Mouse (Mus musculus): Measurements from ENCODE around the gene Rrp12. TPM values are rescaled to one million over a fixed set of nuclear protein-coding genes. Genes with fewer than 3 reads are reported as not detected.

Rrp12 gene
- polyA plus RNA-seq, 1 experiment from 2014 or later: 4.7 TPM

DNA sequence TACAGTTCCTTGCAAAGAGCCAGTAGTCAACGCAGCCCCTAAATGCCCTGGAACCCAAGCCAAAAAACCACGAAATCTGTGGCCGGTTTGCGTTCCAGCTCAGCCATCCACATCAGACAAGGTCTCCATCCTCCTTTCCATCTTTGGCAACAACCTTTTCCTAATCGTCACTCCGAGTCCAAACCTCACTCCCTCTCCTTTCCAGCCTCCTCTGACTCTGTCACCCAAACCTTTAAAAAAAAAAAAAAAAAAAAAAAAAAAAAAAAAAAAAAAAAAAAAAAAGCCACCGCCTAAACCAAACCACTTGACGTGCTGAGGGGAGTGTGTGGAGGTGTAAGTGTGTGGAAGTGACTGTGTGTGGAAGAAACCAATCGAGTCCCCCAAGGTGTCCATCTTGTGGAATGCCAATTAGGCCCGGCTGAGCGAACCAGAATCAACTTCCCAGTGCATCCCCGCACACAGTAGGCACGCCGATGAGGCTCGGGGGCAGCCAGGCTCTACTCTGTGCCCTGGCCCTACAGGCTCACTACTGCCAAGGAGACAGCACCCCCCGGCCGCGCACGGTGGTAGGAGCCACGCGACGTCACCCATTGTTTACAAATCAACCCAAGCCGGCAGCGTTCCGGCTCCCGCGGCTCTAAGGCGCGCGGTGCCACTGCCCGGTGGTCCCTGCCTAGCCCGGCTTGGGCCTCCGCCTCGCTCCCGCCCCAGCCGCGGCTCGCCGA lies 66.4 kb downstream of the Rrp12 start, which contains the start of gene Frat1:
Gene Frat1 (plus strand): TSS at position 590 of the 725 bp plus-strand sequence.
- peak within 1 kb of the TSS; percentile 91 for H3K27ac ChIP-seq (ENCODE audit: low read depth, low read length)
- H3K9me3 ChIP-seq (ENCODE audit: control insufficient read depth): no peaks in the 10 kb centered on the region
- H3K36me3 ChIP-seq (ENCODE audit: control insufficient read depth, insufficient read depth): no peaks in the 10 kb centered on the region
- H3K4me2 ChIP-seq (replicated peaks; ENCODE audit: low read depth): peak within 1 kb of the TSS; percentile 99
- H3K27me3 ChIP-seq (replicated peaks; ENCODE audit: control insufficient read depth, insufficient read depth, low read length): no peaks in the 10 kb centered on the region
- WGBS: under 1% methylated on average over 39 of the region's 39 CpGs
- ATAC-seq: peak; percentile 92
- peak within 1 kb of the TSS; percentile 65 for H3K4me3 ChIP-seq (ENCODE audit: low read depth, low read length)
- 0 out of 2 replicates have a peak, but pooled peaks cover 5% of the 10 kb centered on the region for H3K4me1 ChIP-seq (replicated peaks; ENCODE audit: control insufficient read depth, insufficient read depth, low read length)
- 0 out of 2 replicates have a peak, but pooled peaks have one; percentile 9 for TF ChIP-seq CTCF (IDR thresholded peaks at IDR 0.05; ENCODE audit: low read depth)
- H3K9ac ChIP-seq (ENCODE audit: low read depth, low read length): peak within 1 kb of the TSS; percentile 72

DNA sequence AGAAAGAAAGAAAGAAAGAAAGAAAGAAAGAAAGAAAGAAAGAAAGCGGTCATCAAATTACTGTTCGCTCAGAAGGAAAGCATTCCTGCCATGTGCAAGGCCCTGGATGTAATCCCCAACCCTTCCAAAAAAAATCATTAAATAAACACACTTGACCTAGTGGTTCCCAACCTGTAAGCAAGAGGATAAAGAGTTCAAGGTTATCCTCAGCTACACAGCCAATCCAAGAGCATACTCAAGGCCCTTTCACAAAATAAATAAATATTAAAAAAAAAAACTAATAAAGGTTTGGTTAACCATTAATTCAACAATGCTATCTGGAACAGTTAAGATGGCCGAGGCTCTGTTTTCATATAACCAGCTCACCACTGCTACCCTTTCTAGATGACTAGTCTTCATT lies 67.0 kb downstream of the Rrp12 start:
- H3K36me3 ChIP-seq (ENCODE audit: control insufficient read depth, insufficient read depth): no peaks in the 10 kb centered on the region
- peak overlapping the region; percentile 91; the same call in 1 of the 2 replicates for H3K27ac ChIP-seq (ENCODE audit: low read depth, low read length)
- H3K4me1 ChIP-seq (replicated peaks; ENCODE audit: control insufficient read depth, insufficient read depth, low read length): 0 out of 2 replicates have a peak, but pooled peaks cover 5% of the 10 kb centered on the region
- TF ChIP-seq CTCF (IDR thresholded peaks at IDR 0.05; ENCODE audit: low read depth): no peak
- peak overlapping the region; percentile 99 for H3K4me2 ChIP-seq (replicated peaks; ENCODE audit: low read depth)
- no peak for ATAC-seq
- 58% methylated on average over 3 of the region's 3 CpGs for WGBS
- H3K4me3 ChIP-seq (ENCODE audit: low read depth, low read length): peak overlapping the region; percentile 65
- H3K9me3 ChIP-seq (ENCODE audit: control insufficient read depth): no peaks in the 10 kb centered on the region
- no peaks in the 10 kb centered on the region for H3K27me3 ChIP-seq (replicated peaks; ENCODE audit: control insufficient read depth, insufficient read depth, low read length)
- H3K9ac ChIP-seq (ENCODE audit: low read depth, low read length): no peak overlapping the region

DNA sequence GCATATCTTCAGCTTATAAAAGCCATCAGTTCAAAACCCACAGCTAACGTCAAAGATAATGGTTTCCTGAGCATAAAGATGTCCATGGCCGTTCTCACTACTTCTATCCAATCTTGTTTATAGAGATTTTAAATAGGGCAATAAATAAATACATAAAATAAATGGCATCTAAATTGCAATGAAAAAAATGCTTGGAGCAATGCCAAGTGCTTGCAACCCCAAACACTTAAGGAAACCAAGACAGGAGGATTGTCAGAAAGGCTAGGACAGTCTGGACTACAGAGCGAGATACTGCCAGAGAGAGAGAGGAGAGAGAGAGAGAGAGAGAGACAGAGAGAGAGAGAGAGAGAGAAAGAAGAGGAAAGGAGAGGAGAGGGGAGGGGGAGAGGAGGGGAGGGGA lies 69.4 kb downstream of the Rrp12 start:
- Histone ChIP-seq H3K4me2 (replicated peaks; ENCODE audit: low read depth) (no peak overlapping the region), H3K27ac (ENCODE audit: low read depth, low read length) (no peak overlapping the region), H3K36me3 (ENCODE audit: control insufficient read depth, insufficient read depth) (no peaks in the 10 kb centered on the region), H3K4me3 (ENCODE audit: low read depth, low read length) (no peak overlapping the region), H3K9ac (ENCODE audit: low read depth, low read length) (no peak overlapping the region), H3K27me3 (replicated peaks; ENCODE audit: control insufficient read depth, insufficient read depth, low read length) (no peaks in the 10 kb centered on the region), H3K9me3 (ENCODE audit: control insufficient read depth) (no peaks in the 10 kb centered on the region), H3K4me1 (replicated peaks; ENCODE audit: control insufficient read depth, insufficient read depth, low read length) (0 out of 2 replicates have a peak, but pooled peaks cover 2% of the 10 kb centered on the region)
- no peak for ATAC-seq
- no peak for TF ChIP-seq CTCF (IDR thresholded peaks at IDR 0.05; ENCODE audit: low read depth)
- WGBS: 76% methylated on average over 3 of the region's 3 CpGs

DNA sequence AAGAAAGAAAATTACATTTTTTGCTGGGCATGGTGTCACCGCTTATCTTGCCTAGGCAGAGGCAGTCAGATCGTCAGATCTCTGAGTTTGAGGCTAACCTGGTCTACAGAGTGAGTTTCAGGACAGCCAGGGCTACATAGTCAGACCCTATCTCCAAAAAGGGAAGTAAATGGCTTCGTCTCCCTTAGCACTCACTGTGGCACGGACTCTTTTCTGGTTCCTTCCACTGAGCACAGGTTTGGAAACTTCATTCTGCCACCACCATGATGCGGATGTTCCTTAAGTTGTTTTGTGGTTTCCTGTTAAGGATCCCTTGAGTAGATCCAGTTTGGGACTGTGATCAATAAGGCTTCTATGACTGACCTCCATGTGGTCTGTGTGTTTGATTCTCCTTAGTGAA lies 71.0 kb downstream of the Rrp12 start:
- H3K9ac ChIP-seq (ENCODE audit: low read depth, low read length): no peak overlapping the region
- WGBS: 85% methylated on average over 5 of the region's 5 CpGs
- TF ChIP-seq CTCF (IDR thresholded peaks at IDR 0.05; ENCODE audit: low read depth): no peak
- H3K4me2 ChIP-seq (replicated peaks; ENCODE audit: low read depth): no peak overlapping the region
- no peak for ATAC-seq
- H3K4me3 ChIP-seq (ENCODE audit: low read depth, low read length): no peak overlapping the region
- H3K36me3 ChIP-seq (ENCODE audit: control insufficient read depth, insufficient read depth): no peaks in the 10 kb centered on the region
- H3K27ac ChIP-seq (ENCODE audit: low read depth, low read length): no peak overlapping the region
- no peaks in the 10 kb centered on the region for H3K9me3 ChIP-seq (ENCODE audit: control insufficient read depth)
- no peaks in the 10 kb centered on the region for H3K27me3 ChIP-seq (replicated peaks; ENCODE audit: control insufficient read depth, insufficient read depth, low read length)
- no peaks in the 10 kb centered on the region for H3K4me1 ChIP-seq (replicated peaks; ENCODE audit: control insufficient read depth, insufficient read depth, low read length)

DNA sequence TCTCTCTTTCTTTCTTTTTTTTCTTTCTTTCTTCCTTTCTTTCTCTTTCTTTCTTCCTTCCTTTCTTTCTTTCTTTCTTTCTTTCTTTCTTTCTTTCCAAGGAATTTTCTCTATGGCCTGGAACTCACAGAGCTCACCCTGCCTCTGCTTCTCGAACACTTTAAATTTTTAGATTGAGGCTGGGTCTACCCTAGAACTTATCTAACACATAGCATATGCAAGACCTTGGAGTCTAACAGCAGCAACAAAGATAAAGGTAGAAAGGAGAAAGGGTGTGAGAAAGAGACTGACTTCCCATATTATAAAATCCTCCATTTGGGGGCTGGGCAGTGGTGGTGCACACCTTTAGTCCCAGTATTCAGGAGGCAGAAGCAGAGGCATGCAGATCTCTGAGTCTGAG lies 73.4 kb downstream of the Rrp12 start:
- Histone ChIP-seq H3K4me2 (replicated peaks; ENCODE audit: low read depth) (no peak overlapping the region), H3K4me3 (ENCODE audit: low read depth, low read length) (no peak overlapping the region), H3K9ac (ENCODE audit: low read depth, low read length) (no peak overlapping the region), H3K4me1 (replicated peaks; ENCODE audit: control insufficient read depth, insufficient read depth, low read length) (no peaks in the 10 kb centered on the region), H3K27me3 (replicated peaks; ENCODE audit: control insufficient read depth, insufficient read depth, low read length) (no peaks in the 10 kb centered on the region), H3K36me3 (ENCODE audit: control insufficient read depth, insufficient read depth) (no peaks in the 10 kb centered on the region), H3K9me3 (ENCODE audit: control insufficient read depth) (no peaks in the 10 kb centered on the region), H3K27ac (ENCODE audit: low read depth, low read length) (no peak overlapping the region)
- no peak for ATAC-seq
- 91% methylated on average over 1 of the region's 1 CpGs for WGBS
- no peak for TF ChIP-seq CTCF (IDR thresholded peaks at IDR 0.05; ENCODE audit: low read depth)

DNA sequence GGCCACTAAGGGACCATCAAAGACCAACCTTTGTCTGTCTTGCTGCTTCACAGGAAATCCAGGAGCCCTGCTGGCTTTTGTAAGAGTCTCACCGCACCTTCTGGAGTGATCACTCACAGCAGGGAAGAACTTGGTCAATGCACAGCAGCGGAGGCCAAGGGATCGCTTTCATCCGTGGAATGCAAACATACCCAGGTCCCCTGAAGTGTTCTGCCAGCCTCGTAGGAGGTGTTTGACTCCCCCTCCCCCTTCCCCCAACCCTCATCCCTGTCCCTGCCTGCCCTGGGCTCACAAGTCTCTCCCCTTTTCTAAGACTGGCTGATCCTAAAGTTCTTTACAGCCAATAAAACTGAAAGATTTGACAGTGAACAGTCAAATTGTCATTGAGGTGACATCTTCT lies 74.5 kb downstream of the Rrp12 start:
- H3K4me2 ChIP-seq (replicated peaks; ENCODE audit: low read depth): no peak overlapping the region
- H3K4me3 ChIP-seq (ENCODE audit: low read depth, low read length): no peak overlapping the region
- no peak overlapping the region for H3K27ac ChIP-seq (ENCODE audit: low read depth, low read length)
- H3K9me3 ChIP-seq (ENCODE audit: control insufficient read depth): no peaks in the 10 kb centered on the region
- H3K27me3 ChIP-seq (replicated peaks; ENCODE audit: control insufficient read depth, insufficient read depth, low read length): no peaks in the 10 kb centered on the region
- H3K9ac ChIP-seq (ENCODE audit: low read depth, low read length): no peak overlapping the region
- H3K36me3 ChIP-seq (ENCODE audit: control insufficient read depth, insufficient read depth): no peaks in the 10 kb centered on the region
- 41% methylated on average over 5 of the region's 5 CpGs for WGBS
- H3K4me1 ChIP-seq (replicated peaks; ENCODE audit: control insufficient read depth, insufficient read depth, low read length): no peaks in the 10 kb centered on the region
- no peak for ATAC-seq
- TF ChIP-seq CTCF (IDR thresholded peaks at IDR 0.05; ENCODE audit: low read depth): no peak

Measured in intestine, postnatal 0 days (tissue).